Mouse (Mus musculus) G1E (cell line): ENCODE results near the gene Trim52. TPM values are rescaled to one million over a fixed set of nuclear protein-coding genes. Genes with fewer than 3 reads are reported as not detected.
A peak's percentile ranks its signal among the peaks of the same experiment; 100 is the strongest.

ENCODE experiments used
- ATAC-seq: 2 replicates; pipeline ENCODE4 v1.8.0; 2016; ENCODE audit warnings: mild to moderate bottlenecking; ENCODE audit not compliant: insufficient number of reproducible peaks, poor library complexity, low FRiP score, severe bottlenecking; ENCODE audit errors: extremely low read depth
- DNase-seq: peaks from one replicate; pipeline ENCODE4 v3.0.0; 2012; ENCODE audit warnings: low spot score
- H3K27me3 ChIP-seq: 2 replicates; pipeline ENCODE4 v1.6.1; 2012; ENCODE audit warnings: mild to moderate bottlenecking, low read length, inconsistent platforms; ENCODE audit not compliant: insufficient read depth
- H3K36me3 ChIP-seq: replicated peaks from 2 replicates; pipeline ENCODE3; 2012; ENCODE audit warnings: mild to moderate bottlenecking, inconsistent platforms
- H3K4me1 ChIP-seq: 2 replicates; pipeline ENCODE4 v1.6.1; 2012; ENCODE audit warnings: low read depth, low read length, inconsistent platforms, mixed read lengths; ENCODE audit not compliant: insufficient read depth
- H3K4me3 ChIP-seq: 2 replicates; pipeline ENCODE4 v1.5.1; 2012; ENCODE audit warnings: low read depth, mild to moderate bottlenecking, inconsistent platforms, low read length, moderate library complexity, mixed read lengths
- H3K9me3 ChIP-seq: replicated peaks from 2 replicates; pipeline ENCODE4 v1.6.1; 2012; ENCODE audit warnings: inconsistent platforms
- CTCF ChIP-seq: IDR thresholded peaks from 2 replicates; pipeline ENCODE4 v1.5.1; 2012; ENCODE audit warnings: low read depth, low read length, inconsistent platforms, mixed read lengths
- GATA1 ChIP-seq: IDR thresholded peaks from 2 replicates; pipeline ENCODE4 v1.6.1; 2012; ENCODE audit warnings: borderline replicate concordance, low read length, inconsistent platforms, mixed read lengths
- GATA2 ChIP-seq: IDR thresholded peaks from 2 replicates; pipeline ENCODE4 v1.6.1; 2012; ENCODE audit warnings: low read depth, low read length, inconsistent platforms, borderline replicate concordance
- POLR2AphosphoS5 ChIP-seq: IDR thresholded peaks from 2 replicates; pipeline ENCODE4 v1.6.1; 2012; ENCODE audit warnings: low read depth, low read length, inconsistent platforms; ENCODE audit not compliant: insufficient replicate concordance
- TAL1 ChIP-seq: conservative IDR thresholded peaks from 2 replicates; pipeline ENCODE4 v1.6.1; 2012; ENCODE audit warnings: low read depth, low read length, inconsistent platforms, mixed read lengths
- polyA plus RNA-seq: library from polyadenylated mRNA; stranded (reverse); fragments of >175 nt; gene quantifications from 2 replicates; pipeline ENCODE4 v1.2.3, GENCODE M21; 2012
- total RNA-seq, 2 experiments: library from RNA; stranded (forward) in 1 of 2; stranded (reverse) in 1 of 2; fragments of 200-1000 nt in 1 of 2; fragments of >200 nt in 1 of 2; fragmentation: Nextera tagmentation in 1 of 2; gene quantifications; 2 replicates each; pipeline ENCODE4 v1.2.3; 2014 to 2017

The Trim52 gene
- total and polyA plus RNA-seq, 3 experiments: 0.05 TPM; not detected in 2

GRCm38 (mm10) chr14:106106425-106106824, 427 bp downstream of the Trim52 start:
- TF ChIP-seq TAL1: no peak
- no peak for TF ChIP-seq GATA1
- TF ChIP-seq GATA2: no peak
- TF ChIP-seq POLR2AphosphoS5: no peak
- no peak for TF ChIP-seq CTCF
- H3K9me3 ChIP-seq: peaks cover 23% of the 10 kb centered on the region
- peak overlapping the region; percentile 0; the same call in 1 of the 2 replicates for H3K4me3 ChIP-seq
- no peaks in the 10 kb centered on the region for H3K36me3 ChIP-seq
- H3K27me3 ChIP-seq: no peaks in the 10 kb centered on the region
- H3K4me1 ChIP-seq: no peaks in the 10 kb centered on the region; the same call in 1 of the 2 replicates
- no peak for ATAC-seq
- no peak for DNase-seq

DNA sequence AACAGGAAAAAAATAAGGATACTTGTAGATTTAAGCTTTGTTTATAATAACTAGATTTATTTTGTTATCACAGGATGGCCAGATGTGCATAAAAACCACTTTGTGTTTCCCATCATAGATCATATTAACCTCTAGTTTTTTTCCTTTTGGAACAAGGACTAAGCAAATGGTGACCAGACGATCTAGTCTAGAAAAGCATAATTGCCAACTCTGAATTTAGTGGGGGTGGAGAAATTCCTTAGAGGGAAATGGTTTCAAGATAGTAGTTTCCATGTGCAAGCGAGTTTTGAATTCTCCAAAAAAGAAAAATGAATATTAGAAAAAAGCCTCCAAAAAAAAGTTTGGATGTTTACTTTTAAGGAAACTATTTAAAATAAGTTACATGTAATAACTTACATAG, 13.4 kb downstream of the Trim52 start:
- H3K36me3 ChIP-seq: no peaks in the 10 kb centered on the region
- no peak overlapping the region for H3K4me3 ChIP-seq
- ATAC-seq: no peak
- H3K4me1 ChIP-seq: no peaks in the 10 kb centered on the region
- peaks cover 19% of the 10 kb centered on the region for H3K9me3 ChIP-seq
- no peaks in the 10 kb centered on the region for H3K27me3 ChIP-seq
- no peak for DNase-seq
- TF ChIP-seq CTCF (no peak), POLR2AphosphoS5 (no peak), TAL1 (no peak), GATA1 (no peak), GATA2 (no peak)

DNA sequence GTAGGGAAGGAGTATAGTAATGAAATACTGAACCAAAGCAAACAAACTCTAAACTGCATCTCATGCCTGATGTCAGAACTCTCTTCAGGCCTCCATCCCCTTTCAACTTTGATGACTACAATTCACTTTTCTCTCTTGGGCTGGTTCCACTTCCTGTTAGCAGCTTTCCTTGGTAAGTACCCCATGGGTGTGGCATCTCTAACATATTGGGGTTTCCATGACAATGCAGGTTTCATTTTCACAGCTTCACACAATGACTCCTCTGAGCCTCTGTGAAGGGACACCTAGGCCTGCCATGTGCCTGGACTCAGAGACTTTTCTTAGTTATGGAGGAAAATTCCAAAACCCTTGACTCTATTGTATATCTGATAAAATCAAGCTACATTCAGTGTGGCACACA, 30.3 kb downstream of the Trim52 start:
- peaks cover 16% of the 10 kb centered on the region for H3K9me3 ChIP-seq
- no peaks in the 10 kb centered on the region for H3K27me3 ChIP-seq
- no peak overlapping the region for H3K4me3 ChIP-seq
- no peak for TF ChIP-seq TAL1
- TF ChIP-seq CTCF: no peak
- TF ChIP-seq POLR2AphosphoS5: no peak
- no peak for TF ChIP-seq GATA1
- no peak for TF ChIP-seq GATA2
- DNase-seq: no peak
- no peaks in the 10 kb centered on the region for H3K36me3 ChIP-seq
- no peak for ATAC-seq
- no peaks in the 10 kb centered on the region for H3K4me1 ChIP-seq

GRCm38 (mm10) chr14:106151188-106151587, 45.2 kb downstream of the Trim52 start:
- no peak for ATAC-seq

DNA sequence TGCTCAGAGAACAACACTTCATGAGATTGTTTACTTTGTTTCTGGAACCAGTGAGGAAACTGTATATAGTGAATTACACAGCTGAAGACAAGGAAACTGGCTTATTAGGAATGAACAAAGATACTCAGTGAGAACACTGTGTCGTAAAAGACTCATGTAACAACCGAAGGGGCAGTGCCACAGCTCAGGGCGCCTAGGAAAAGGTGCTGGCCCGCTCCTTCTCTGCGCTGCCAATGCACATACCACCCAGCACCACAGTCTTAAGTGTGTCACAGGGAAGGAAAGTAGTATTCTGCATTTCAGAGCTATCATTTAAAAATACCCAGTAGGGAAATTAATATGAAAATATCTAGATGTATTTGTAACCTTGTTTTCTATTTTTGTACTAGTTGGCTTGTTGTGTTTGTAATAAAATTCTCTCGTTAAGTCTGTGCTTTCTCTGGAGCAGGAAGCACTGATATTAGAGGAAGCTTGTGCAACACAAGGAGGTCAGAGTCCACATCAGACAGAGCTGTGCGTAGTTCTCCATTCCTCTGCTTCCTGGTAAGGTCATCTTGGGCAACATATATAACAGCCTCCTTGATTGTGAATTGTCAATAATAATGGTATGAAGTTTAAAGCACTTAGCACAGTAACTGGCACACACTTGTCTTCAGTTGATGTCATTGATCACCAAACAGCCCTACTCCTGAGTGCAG, 49.0 kb downstream of the Trim52 start:
- ATAC-seq (no peak), DNase-seq (no peak)
- H3K36me3 ChIP-seq: no peaks in the 10 kb centered on the region
- peaks cover 15% of the 10 kb centered on the region for H3K9me3 ChIP-seq
- no peaks in the 10 kb centered on the region for H3K27me3 ChIP-seq
- no peak for TF ChIP-seq GATA2
- no peak for TF ChIP-seq POLR2AphosphoS5
- TF ChIP-seq CTCF: no peak
- TF ChIP-seq TAL1: no peak
- H3K4me1 ChIP-seq: no peaks in the 10 kb centered on the region
- H3K4me3 ChIP-seq: no peak overlapping the region

More at GRCm38 (mm10) chr14:106151188-106151587, 45.2 kb downstream of the Trim52 start:
- no peak for TF ChIP-seq CTCF
- no peak for TF ChIP-seq GATA2
- no peak for TF ChIP-seq POLR2AphosphoS5
- no peak for TF ChIP-seq GATA1
- no peak for TF ChIP-seq TAL1
- no peaks in the 10 kb centered on the region for H3K4me1 ChIP-seq
- no peaks in the 10 kb centered on the region for H3K27me3 ChIP-seq
- peaks cover 11% of the 10 kb centered on the region for H3K9me3 ChIP-seq
- no peaks in the 10 kb centered on the region for H3K36me3 ChIP-seq
- DNase-seq: no peak
- H3K4me3 ChIP-seq: no peak overlapping the region

DNA sequence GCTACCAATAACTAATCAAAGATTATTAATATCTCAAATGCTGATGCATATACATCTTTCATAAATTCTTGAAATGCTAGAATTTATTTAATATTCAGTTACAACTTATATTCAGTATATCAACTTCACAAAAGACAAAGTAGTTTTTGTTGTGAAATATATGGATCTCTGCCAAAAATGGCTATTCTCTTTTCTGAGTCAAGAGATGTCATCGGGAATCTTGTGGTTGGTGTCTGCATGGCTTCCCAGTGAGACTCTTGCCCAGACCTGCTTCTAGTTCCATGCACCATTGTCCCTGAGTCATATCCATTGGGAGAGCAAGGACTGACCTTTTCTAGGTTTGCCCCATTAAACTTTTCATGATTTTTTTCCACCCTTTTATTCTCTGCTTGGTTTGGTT, 50.5 kb downstream of the Trim52 start:
- no peaks in the 10 kb centered on the region for H3K36me3 ChIP-seq
- no peak for DNase-seq

More for the DNA sequence above, 50.5 kb downstream of the Trim52 start:
- TF ChIP-seq GATA2 (no peak), POLR2AphosphoS5 (no peak), TAL1 (no peak), CTCF (no peak), GATA1 (no peak)
- H3K4me3 ChIP-seq: no peak overlapping the region
- peaks cover 15% of the 10 kb centered on the region for H3K9me3 ChIP-seq
- no peaks in the 10 kb centered on the region for H3K27me3 ChIP-seq
- H3K4me1 ChIP-seq: no peaks in the 10 kb centered on the region
- ATAC-seq: no peak
